Mouse (Mus musculus) limb, embryonic 13.5 days (tissue): ENCODE measurements around the gene Cacna2d3. TPM values are rescaled to one million over a fixed set of nuclear protein-coding genes. Genes with fewer than 3 reads are reported as not detected.

Source experiments
- ATAC-seq: fragments of 200-750 bp; cut with Nextera tagmentation; 2 replicates; pipeline ENCODE4 v1.8.0; 2017; ENCODE audit warnings: low read depth, moderate number of reproducible peaks, moderate TSS enrichment; ENCODE audit not compliant: low FRiP score
- H3K27ac ChIP-seq: fragments of 300-500 bp; sonication (generic); 2 replicates; pipeline ENCODE4 v1.5.1; 2015; ENCODE audit warnings: inconsistent platforms, mild to moderate bottlenecking, moderate library complexity
- H3K27me3 ChIP-seq: fragments of 300-500 bp; sonication (generic); 2 replicates; pipeline ENCODE4 v1.6.1; 2015; ENCODE audit warnings: mild to moderate bottlenecking, inconsistent platforms
- H3K36me3 ChIP-seq: fragments of 300-500 bp; sonication (generic); 2 replicates; pipeline ENCODE4 v1.6.1; 2015; ENCODE audit warnings: inconsistent platforms, mild to moderate bottlenecking, moderate library complexity
- H3K4me1 ChIP-seq: fragments of 300-500 bp; sonication (generic); 2 replicates; pipeline ENCODE4 v1.6.1; 2015; ENCODE audit warnings: inconsistent platforms
- H3K4me2 ChIP-seq: fragments of 300-500 bp; sonication (generic); replicated peaks from 2 replicates; pipeline ENCODE4 v1.6.1; 2015; ENCODE audit warnings: inconsistent platforms, mild to moderate bottlenecking, moderate library complexity
- H3K4me3 ChIP-seq: fragments of 300-500 bp; sonication (generic); 2 replicates; pipeline ENCODE4 v1.5.1; 2015; ENCODE audit warnings: moderate library complexity, mild to moderate bottlenecking, inconsistent platforms
- H3K9ac ChIP-seq: fragments of 300-500 bp; sonication (generic); 2 replicates; pipeline ENCODE4 v1.6.1; 2015; ENCODE audit warnings: mild to moderate bottlenecking, inconsistent platforms
- H3K9me3 ChIP-seq: fragments of 300-500 bp; sonication (generic); 2 replicates; pipeline ENCODE4 v1.6.1; 2016; ENCODE audit warnings: inconsistent platforms
- WGBS: fragments of 180-500 bp; shearing (Covaris S2); methylation state at CpG from one replicate; pipeline ENCODE4 v1.1.7; 2015; 5-methylcytosine and 5-hydroxymethylcytosine counted together
- polyA plus RNA-seq: library from polyadenylated mRNA; unstranded; fragments of >200 nt; fragmentation: Nextera tagmentation; extraction: Ambion mirVana; gene quantifications from 2 replicates; pipeline ENCODE4 v1.2.1, GENCODE M21; 2015

Gene Cacna2d3
- 5.3 and 6.0 TPM in 2 replicates for polyA plus RNA-seq

DNA sequence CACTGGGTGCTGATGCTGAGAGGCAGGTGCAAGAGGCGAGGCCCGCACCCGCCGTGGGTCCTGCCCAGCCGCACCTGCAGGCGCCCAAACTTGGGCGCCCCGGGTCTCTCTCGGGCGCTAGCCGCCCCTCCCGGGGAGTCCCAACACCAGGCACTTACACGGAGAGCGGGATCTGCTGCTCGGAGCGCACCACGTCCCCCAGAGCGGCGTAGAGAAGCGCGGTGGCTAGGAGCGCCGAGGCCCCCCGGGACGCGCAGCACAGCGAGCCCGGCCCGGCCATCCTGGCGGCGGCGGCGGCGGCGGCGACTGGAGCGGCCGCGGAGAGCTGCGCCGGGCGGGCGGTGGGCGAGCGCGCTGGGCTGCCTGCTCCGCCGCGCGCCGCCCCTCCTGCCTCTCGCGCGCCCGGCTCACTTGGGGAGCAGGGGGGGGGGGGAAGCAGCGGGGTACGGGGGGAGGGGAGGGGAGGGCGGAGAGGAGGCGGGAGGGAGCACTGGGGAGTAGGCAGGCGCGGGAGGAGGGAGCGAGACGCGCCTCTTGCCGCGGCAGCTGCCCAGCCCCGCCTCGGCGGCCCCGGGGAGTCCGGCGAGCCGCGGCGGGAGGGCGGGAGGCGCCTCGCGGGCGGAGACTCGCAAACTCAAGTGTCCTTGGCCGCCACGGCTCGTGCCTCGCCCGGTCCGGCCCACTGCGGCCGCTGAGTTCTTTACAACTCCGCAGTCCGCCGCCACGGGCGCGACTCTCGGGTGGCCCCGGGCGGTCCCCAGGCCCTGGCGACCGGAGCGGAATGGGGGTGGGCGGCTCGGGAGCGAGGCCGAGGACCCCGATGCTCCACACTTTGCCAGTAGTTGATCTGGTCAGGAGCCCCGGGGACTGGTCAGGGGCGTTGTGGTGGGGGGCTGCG is at the start of gene Cacna2d3:
Cacna2d3 (minus strand) TSS at position 377 of the 898 bp plus-strand sequence.
- Histone ChIP-seq H3K36me3 (no peaks in the 10 kb centered on the region), H3K27me3 (peaks cover 87% of the 10 kb centered on the region)
- WGBS = 1% methylated on average over 63 of the region's 109 CpGs

DNA sequence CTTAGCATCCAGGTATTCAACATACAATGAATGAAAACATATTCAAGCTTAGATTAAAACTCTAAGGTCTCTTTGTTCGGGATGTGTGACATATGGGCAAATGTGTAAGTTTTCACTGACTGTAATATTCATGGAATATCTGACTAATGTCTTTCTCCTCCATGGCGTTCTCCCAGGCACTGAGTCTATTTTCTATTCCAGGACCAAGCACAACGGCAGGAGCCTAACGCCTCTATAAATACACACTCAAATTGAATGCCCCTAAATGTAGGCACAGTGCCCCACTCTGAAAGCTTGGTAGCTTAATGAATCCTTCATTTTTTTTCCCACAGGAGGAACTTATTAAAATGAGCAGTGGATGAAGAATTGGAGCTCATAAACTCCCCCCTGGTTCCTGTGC is 47.8 kb upstream of the Cacna2d3 start:
- Histone ChIP-seq H3K9me3 (no peaks in the 10 kb centered on the region), H3K36me3 (no peaks in the 10 kb centered on the region), H3K27me3 (no peaks in the 10 kb centered on the region), H3K9ac (no peak overlapping the region), H3K4me1 (no peaks in the 10 kb centered on the region), H3K27ac (no peak overlapping the region), H3K4me2 (no peak overlapping the region), H3K4me3 (no peak overlapping the region)
- ATAC-seq = no peak
- WGBS = 71% methylated on average over 4 of the region's 4 CpGs

More for the DNA sequence above, at the start of gene Cacna2d3:
- Histone ChIP-seq H3K27ac (no peak within 1 kb of the TSS), H3K9me3 (no peaks in the 10 kb centered on the region), H3K9ac (peak within 1 kb of the TSS; percentile 74), H3K4me1 (peaks cover 33% of the 10 kb centered on the region), H3K4me3 (peak within 1 kb of the TSS; percentile 68), H3K4me2 (peak within 1 kb of the TSS; percentile 99)
- ATAC-seq = peak; percentile 59

DNA sequence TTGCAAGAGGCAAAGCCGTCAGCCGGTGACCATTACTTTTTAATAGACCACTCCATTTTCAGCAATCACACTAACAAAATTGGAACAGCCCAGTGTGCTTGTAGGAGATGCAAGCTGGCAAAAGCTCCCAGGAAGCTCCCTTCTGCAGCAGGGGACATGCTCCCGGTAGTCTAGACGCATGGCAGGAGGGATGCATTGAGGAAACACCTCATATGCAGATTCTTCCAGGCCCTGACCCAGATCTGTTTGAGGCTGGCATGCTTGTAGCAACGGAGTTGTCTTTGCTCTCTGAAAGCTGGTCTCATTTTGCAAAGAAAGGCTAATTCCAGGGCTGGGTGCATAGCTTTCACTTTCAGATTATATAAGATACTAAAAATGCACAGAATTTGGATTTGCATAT is 31.2 kb upstream of the Cacna2d3 start:
- Histone ChIP-seq H3K36me3 (no peaks in the 10 kb centered on the region), H3K9ac (no peak overlapping the region), H3K4me2 (no peak overlapping the region), H3K27ac (no peak overlapping the region), H3K27me3 (no peaks in the 10 kb centered on the region), H3K9me3 (no peaks in the 10 kb centered on the region), H3K4me1 (no peaks in the 10 kb centered on the region), H3K4me3 (no peak overlapping the region)
- no peak for ATAC-seq
- WGBS = 68% methylated on average over 5 of the region's 5 CpGs

DNA sequence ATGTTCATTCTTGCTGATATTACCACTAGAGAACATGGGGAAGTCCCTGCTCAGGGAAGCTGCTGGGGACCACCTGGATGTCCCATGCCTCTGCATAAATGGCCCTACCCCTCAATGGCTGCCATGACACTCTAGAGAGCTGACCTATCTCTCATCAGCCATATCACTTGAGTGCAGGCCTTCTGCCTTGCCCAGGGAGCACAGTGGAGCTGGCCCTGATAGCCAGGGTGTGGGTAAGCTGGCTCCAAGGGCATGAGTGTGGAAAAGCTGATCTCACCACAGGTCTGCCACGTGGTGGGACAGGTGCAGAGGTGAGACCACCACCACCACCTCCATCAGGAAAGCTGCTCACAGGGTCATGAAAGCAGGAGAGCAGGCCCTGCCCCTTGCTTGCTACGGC is 17.1 kb upstream of the Cacna2d3 start:
- H3K4me2 ChIP-seq = no peak overlapping the region
- WGBS = 93% methylated on average over 2 of the region's 2 CpGs
- H3K27me3 ChIP-seq = peaks cover 2% of the 10 kb centered on the region; the same call in 1 of the 2 replicates
- no peaks in the 10 kb centered on the region for H3K36me3 ChIP-seq
- ATAC-seq = no peak
- H3K4me3 ChIP-seq = no peak overlapping the region
- H3K9ac ChIP-seq = no peak overlapping the region
- no peak overlapping the region for H3K27ac ChIP-seq
- no peaks in the 10 kb centered on the region for H3K9me3 ChIP-seq
- no peaks in the 10 kb centered on the region for H3K4me1 ChIP-seq

DNA sequence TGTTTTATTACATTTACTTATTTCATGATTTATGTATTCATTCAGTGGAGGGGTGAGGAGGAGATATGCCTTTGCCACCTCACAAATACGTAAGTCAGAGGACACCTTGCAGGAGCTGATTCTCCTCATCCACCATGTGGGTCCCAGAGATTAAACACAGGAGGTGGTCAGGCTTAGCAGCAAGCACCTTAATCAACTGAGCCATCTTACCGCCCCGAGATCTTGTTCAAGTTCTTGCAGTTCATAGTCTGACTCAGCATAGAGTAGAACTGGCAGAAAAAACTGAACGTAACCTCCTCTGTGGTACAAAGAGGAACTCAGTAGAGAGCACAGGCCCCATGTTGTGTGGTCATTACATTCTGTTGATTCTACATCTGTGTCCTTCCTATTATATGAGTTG is 8.6 kb upstream of the Cacna2d3 start:
- Histone ChIP-seq H3K27me3 (peaks cover 23% of the 10 kb centered on the region), H3K4me1 (no peaks in the 10 kb centered on the region), H3K4me2 (no peak overlapping the region), H3K9ac (no peak overlapping the region), H3K36me3 (no peaks in the 10 kb centered on the region), H3K27ac (no peak overlapping the region), H3K9me3 (no peaks in the 10 kb centered on the region), H3K4me3 (no peak overlapping the region)
- ATAC-seq = no peak
- WGBS = 89% methylated on average over 4 of the region's 4 CpGs

DNA sequence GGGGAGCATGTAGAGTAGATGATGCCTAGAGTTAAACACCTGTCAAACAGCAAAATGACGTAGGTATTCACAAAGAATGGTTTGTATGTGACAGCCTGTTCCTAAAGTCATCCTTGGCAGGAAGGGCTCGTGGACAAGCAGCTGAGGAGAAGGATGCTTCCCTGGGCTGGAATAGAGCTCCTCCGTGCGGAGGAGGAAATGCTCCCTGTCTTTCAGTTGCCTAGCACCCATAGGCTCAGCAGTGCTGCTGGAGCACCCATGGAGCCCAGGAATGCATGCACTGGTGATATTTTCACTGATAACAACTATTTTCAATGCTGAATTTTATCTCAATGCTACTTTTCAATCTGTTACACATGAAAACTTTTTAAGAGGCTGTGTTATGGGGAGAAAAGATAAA is 7.3 kb upstream of the Cacna2d3 start:
- Histone ChIP-seq H3K4me3 (no peak overlapping the region), H3K36me3 (no peaks in the 10 kb centered on the region)
- ATAC-seq = no peak

DNA sequence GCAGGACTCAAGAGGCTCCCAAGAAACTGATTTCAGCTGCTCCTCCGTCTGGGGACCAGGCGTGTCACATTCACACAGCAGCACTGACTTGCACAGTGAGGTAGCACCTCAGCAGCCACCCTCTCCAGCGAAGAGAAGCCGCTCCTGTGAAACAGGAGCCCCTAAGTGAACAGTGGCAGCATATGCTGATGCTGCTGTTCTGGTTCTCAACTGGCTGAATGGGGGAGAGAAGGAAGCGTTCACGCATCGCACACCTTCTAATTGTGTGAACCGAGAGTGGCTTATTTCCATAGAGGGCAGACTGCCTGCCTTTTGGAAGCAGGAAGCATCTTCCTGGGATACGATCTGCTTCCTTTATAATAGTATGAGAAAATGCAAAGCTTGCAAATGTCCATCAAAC is 5.9 kb upstream of the Cacna2d3 start:
- no peaks in the 10 kb centered on the region for H3K36me3 ChIP-seq
- no peak overlapping the region for H3K9ac ChIP-seq
- no peak overlapping the region for H3K27ac ChIP-seq
- no peaks in the 10 kb centered on the region for H3K9me3 ChIP-seq
- WGBS = 68% methylated on average over 9 of the region's 9 CpGs
- no peak overlapping the region for H3K4me3 ChIP-seq
- no peak overlapping the region for H3K4me2 ChIP-seq
- ATAC-seq = no peak
- 0 out of 2 replicates have a peak, but pooled peaks cover 5% of the 10 kb centered on the region for H3K4me1 ChIP-seq
- peaks cover 48% of the 10 kb centered on the region for H3K27me3 ChIP-seq

More for the DNA sequence above, 7.3 kb upstream of the Cacna2d3 start:
- WGBS = 82% methylated on average over 4 of the region's 4 CpGs
- H3K27ac ChIP-seq = no peak overlapping the region
- no peaks in the 10 kb centered on the region for H3K9me3 ChIP-seq
- no peaks in the 10 kb centered on the region for H3K4me1 ChIP-seq
- no peak overlapping the region for H3K4me2 ChIP-seq
- no peak overlapping the region for H3K9ac ChIP-seq
- peaks cover 34% of the 10 kb centered on the region for H3K27me3 ChIP-seq

DNA sequence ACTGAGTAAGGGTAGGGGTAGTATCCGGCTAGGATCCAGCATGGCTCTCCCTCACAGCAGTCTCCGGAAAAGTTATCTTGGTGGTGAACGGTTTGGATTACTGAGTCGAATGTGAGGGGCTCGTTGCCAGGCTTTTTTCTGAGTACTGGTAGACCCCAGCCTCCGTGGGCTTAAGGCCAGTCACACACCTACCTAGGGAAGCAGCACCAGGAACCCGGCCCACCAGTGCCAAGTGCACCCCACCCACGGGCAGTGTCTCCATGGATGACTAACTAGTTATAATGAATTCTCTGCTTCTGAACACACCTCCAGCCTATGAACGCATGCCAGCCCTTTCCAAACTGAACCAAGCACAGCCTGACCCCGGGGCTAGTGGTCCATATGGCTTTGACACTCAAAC is 1.6 kb upstream of the Cacna2d3 start:
- Histone ChIP-seq H3K27ac (no peak overlapping the region), H3K9me3 (no peaks in the 10 kb centered on the region), H3K4me1 (peaks cover 33% of the 10 kb centered on the region), H3K36me3 (no peaks in the 10 kb centered on the region), H3K9ac (no peak overlapping the region), H3K27me3 (peaks cover 85% of the 10 kb centered on the region), H3K4me3 (peak overlapping the region; percentile 68), H3K4me2 (peak overlapping the region; percentile 99)
- ATAC-seq = no peak
- 10% methylated on average over 10 of the region's 10 CpGs for WGBS

DNA sequence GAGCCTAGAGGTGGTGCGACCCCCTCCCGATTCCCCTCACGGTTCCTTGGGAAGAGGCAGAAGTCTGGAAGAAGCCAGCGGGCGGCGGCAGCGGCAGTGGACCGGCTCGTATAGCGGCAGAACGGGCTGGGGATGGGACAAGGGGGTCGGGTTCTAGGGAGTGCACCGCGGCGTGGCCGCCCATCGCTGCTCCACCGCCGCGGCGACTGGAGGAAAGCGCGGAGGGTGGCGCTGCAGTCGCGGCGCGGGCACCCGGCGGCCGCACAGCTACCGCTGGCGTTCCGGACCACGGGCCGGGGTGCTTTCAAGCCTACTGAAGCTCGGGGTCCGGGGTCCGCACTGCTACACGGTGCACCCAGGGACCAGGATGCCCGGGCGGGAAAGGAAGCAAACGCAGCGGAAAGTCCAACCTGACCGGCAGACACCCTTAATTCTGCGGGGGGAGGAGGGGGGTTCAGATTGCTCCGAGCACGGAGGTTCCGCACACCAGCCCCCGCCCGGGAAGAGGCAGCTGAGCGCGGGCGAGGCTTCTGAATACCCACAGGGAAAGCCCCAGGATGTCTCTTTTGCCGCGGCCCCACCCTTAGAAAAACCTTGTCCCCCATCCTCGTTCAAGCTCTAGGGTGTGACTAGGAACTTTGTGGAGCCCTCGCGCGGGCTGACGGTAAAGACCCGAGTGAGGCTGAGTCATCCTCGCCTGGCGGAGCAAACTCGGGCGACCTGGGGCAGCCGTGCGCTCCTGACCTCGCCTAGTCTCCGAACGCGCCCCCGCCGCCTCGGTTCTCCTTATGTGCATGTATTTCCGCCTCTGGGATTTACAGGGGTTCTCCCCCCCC is 940 bp upstream of the Cacna2d3 start:
- peaks cover 33% of the 10 kb centered on the region for H3K4me1 ChIP-seq
- no peaks in the 10 kb centered on the region for H3K36me3 ChIP-seq
- WGBS = under 1% methylated on average over 74 of the region's 76 CpGs
- ATAC-seq = peak; percentile 71
- peaks cover 87% of the 10 kb centered on the region for H3K27me3 ChIP-seq
- no peaks in the 10 kb centered on the region for H3K9me3 ChIP-seq
- peak overlapping the region; percentile 74 for H3K9ac ChIP-seq
- H3K4me3 ChIP-seq = peak overlapping the region; percentile 68
- no peak overlapping the region for H3K27ac ChIP-seq
- peak overlapping the region; percentile 99 for H3K4me2 ChIP-seq

DNA sequence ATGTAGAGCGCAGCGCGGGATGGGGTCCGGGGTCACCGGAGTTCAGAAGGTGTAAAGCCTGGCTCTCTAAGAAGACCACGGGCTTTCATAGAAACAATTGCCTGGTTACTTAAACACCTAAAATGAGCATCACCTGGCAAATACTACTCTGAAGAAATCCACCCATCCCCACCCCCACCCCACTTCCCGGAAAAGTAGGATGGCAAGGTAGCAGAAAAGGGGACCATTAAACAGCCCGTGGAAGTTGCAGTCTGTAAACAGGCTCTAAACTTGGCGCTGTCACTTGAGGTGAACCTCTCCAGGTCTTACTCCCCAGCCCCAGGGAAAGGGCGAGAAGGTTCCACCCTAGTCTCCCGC is 555 bp downstream of the Cacna2d3 start:
- Histone ChIP-seq H3K36me3 (no peaks in the 10 kb centered on the region), H3K4me1 (peaks cover 33% of the 10 kb centered on the region), H3K27me3 (peaks cover 85% of the 10 kb centered on the region), H3K27ac (no peak overlapping the region), H3K9me3 (no peaks in the 10 kb centered on the region), H3K4me2 (peak overlapping the region; percentile 99), H3K4me3 (peak overlapping the region; percentile 68), H3K9ac (peak overlapping the region; percentile 74)
- WGBS = 0% methylated on average over 11 of the region's 11 CpGs
- ATAC-seq = no peak

DNA sequence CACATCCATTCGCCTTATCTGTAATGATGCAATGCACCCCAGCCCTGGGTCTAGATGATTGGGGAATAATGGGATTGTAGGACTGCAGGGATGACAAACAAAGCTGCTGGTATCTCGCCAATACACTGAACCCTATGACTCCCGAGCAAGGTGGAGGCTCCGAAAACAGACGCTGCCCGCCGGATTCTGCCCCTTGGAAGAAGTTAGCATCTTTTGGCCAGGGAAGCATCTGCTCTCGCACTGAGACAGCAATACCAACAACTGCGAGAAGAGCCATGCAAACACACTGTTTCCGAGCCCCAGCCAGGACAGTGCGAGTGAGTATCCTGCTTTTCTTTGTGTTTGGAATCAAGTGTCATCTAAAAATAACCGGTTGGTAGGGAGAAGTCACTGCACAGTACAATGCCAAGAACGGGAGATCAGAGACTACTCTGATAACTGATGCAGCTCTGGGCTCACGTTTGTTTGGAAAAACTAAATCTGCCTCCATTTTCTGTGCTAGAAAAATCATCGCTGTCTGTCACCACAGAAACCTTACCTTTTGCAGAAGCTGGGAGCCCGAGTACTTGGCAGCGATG is 1.2 kb downstream of the Cacna2d3 start:
- no peak overlapping the region for H3K9ac ChIP-seq
- peaks cover 33% of the 10 kb centered on the region for H3K4me1 ChIP-seq
- peak overlapping the region; percentile 99 for H3K4me2 ChIP-seq
- H3K4me3 ChIP-seq = peak overlapping the region; percentile 68
- peaks cover 78% of the 10 kb centered on the region for H3K27me3 ChIP-seq
- no peaks in the 10 kb centered on the region for H3K9me3 ChIP-seq
- no peaks in the 10 kb centered on the region for H3K36me3 ChIP-seq
- no peak for ATAC-seq
- no peak overlapping the region for H3K27ac ChIP-seq
- WGBS = 3% methylated on average over 17 of the region's 17 CpGs

DNA sequence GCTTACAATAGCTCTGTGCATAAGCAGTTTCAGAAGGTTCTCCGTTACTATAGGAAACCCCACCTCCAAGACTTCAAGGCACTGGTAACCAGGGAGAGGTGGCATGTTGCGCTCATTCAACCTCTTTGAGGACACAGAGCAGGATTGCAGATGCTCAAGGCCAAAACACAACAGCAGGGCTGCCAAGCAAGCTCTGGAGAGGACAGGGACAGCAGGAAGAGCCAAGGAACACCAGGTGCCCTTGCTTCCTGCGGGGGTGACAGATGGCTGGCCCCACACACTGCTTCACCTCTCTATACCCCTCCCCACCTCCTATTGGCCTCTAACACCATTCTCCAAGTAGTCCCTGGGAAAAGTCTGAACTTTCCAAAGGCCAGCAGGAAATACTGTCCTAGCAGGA is 9.0 kb downstream of the Cacna2d3 start:
- WGBS = 73% methylated on average over 3 of the region's 3 CpGs
- Histone ChIP-seq H3K27ac (no peak overlapping the region), H3K4me1 (no peaks in the 10 kb centered on the region), H3K4me3 (no peak overlapping the region), H3K9me3 (no peaks in the 10 kb centered on the region), H3K4me2 (no peak overlapping the region), H3K27me3 (peaks cover 47% of the 10 kb centered on the region), H3K36me3 (no peaks in the 10 kb centered on the region), H3K9ac (no peak overlapping the region)
- no peak for ATAC-seq
